Mouse (Mus musculus): ENCODE data around the gene Cntfr.

Cntfr gene

GRCm38 (mm10) chr4:41677006-41677629 lies 19.8 kb downstream of the Cntfr start:
- DNase-seq: peak; percentile 40

- no peak for DNase-seq
Measured at GRCm38 (mm10) chr4:41676248-41677005, 20.5 kb downstream of the Cntfr start.

DNA sequence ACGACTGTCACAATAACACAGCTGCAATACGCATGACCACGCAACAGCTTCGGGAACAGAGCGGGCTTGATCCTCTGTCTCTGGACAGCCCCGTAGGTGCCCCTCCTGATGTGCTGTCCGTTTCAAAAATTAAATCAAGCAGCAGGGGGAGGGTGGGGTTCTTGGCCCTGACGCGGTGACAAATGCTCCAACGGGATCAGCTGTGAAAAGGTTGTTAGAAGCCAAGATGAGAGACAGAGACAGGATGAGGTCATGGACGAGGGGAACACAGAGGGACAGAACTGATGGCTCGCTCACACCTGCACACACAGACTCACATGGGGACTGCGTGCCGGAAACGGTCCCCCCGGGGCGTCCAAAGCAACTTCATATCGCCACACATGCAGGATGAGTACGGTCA lies 23.7 kb downstream of the Cntfr start:
- DNase-seq: no peak

DNA sequence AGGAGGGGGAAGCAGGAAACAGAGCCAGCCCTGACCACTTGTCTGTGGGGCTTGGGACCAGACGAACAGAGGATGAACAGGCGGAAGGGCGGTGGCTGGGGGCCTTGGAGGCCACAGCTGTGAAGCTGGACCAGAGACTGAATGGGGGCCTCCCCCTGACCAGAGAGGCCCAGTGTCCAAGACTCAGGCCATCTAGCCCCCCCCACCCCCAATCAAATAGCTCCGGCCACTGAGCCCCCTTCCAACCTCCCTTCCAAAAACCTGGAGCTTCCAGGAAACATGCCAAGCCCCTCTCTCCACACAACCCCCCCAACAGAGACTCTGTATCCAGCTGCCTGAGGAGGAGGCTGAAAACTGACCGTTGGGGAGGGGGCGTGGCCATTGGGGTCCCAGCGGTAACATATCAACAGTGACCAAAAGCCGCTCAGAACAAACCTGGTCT lies 24.3 kb downstream of the Cntfr start:
- no peak for DNase-seq

DNA sequence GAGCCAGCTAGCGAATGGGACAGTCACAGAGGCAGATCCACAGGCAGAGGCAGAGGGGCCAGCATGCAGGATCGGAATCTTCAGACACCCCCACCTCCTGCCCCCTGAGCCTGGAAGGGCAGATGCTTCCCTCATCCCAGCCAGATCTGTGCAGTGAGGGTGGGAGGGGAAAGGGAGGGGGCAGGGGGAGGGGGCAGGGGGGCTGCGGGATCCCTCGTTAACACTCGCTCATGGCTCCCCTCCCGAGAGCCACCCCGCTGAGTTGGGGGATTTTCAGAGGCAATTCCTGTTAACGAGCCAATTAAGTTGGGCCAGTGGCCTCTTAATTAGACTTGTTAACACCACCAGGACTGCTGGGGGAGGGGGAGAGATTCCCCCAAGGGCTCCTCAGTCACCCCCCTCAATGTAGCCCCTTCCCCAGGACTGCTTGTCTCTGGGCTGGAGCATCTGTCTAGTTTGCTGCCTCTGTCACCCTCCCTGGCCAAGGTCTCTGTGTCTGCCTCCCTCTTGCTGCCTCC lies 24.9 kb downstream of the Cntfr start:
- DNase-seq: no peak

DNA sequence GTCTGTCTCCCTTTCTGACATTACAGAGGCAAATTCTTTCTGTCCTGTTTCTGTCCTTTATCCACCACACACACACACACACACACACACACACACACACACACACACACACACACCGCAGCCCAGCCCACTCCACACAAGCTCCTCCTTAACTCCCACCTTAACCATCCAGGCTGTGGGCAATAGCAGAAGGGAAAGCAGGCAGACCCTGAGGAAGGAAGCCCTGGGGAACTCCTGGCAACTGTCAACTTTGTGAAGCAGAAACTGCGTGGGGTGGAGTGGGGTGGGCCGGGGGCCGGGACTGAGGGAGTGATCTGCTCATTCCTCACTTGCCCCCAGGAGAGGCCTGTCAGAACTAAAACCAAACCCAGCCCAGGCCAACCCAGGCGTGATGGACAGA lies 25.4 kb downstream of the Cntfr start:
- DNase-seq: no peak

DNA sequence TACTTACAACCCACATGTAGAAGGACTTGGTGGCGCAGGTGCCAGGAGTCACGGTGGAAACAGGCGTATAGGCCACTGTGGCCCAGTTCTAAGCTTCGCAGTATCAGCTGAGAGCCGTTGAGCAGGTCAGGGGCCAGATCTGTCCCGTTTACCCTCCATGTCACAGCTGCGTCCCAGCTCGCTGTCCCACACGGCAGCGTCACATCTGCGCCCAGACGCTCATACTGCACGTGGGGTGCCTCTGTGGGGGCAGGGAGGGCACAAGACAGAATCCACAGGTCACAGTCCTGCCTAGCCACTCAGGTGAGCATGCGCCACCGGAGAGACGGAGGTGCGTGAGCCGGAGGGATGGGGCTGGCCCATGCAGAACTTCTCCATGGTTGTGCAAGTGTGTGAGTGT lies 26.1 kb downstream of the Cntfr start:
- DNase-seq: no peak

DNA sequence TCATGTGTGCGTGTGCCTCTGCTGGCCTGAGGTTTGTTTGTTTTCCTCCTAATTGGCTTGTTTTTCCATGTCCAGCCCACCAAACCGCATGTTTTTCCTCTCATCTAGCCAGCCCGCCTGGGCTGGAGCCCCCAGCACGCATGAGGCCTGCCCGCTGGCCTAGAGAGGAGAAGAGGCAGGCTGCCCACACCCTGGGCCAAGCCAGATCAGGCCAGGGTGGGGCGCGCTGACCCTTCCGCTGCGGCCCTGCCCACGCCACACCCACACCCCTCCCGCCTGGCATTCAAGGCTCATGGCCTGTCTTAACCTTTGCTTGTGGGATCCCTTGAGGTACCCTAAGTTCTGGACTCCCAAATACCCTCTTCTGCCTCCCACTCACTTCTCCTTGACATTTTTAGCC lies 30.2 kb downstream of the Cntfr start:
- DNase-seq: no peak

- DNase-seq: no peak
Measured at GRCm38 (mm10) chr4:41665009-41665675, 31.7 kb downstream of the Cntfr start.

GRCm38 (mm10) chr4:41664533-41664932 lies 32.4 kb downstream of the Cntfr start:
- DNase-seq: no peak

DNA sequence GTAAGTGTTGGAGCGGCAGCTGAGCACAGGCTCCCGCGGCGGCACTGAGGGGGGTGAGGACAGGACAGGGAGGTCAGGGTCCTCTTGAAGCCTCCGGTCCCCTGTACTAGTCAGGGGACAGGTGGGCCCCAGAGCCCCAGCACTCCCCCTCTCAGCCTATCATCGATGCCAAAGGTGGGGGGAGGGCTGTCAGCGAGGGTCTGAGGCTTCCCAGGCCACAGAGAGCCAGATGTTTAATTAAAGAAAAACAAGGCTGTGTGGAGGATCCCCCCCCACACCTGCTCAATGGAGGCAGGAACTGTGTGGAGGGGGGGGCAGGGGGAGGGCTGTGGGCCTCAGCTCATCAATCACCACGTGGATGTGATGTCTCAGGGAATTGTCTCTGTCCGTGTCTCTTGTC lies 33.3 kb downstream of the Cntfr start:
- DNase-seq: no peak

- DNase-seq: no peak
Measured at GRCm38 (mm10) chr4:41662723-41663122, 34.2 kb downstream of the Cntfr start.

DNA sequence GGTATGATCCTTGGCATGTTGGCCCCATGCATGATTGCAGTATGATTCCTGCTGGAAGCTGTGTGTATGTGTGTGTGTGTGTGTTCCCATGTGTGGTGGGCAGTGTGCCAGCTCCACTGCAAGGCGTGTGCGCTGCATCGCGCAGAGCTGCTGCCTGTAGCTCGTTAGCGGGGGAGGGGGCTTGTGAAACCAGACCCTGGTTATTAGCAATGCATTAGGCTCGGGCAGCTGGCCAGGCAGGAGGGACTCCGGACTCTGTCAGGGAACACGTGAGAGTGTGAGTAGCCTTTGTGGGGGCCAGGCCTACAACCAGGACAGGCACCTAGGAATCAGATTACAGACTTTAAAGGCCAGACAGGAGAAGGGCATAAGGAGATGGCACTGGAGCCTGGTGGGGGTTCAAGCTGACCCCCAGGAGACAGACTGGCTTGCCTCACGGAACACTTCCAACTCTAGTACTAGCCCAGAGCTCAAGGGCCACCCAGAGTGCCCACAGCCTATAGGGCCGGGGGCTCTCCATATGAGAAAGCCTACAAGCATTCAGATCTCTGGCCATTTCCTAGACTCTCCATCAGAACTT lies 35.9 kb downstream of the Cntfr start:
- DNase-seq: peak; percentile 67

GRCm38 (mm10) chr4:41659556-41659955 lies 37.3 kb downstream of the Cntfr start:
- DNase-seq: no peak

GRCm38 (mm10) chr4:41658566-41659384 lies 38.1 kb downstream of the Cntfr start:
- DNase-seq: peak; percentile 53

GRCm38 (mm10) chr4:41655525-41655924 lies 41.4 kb downstream of the Cntfr start:
- DNase-seq: no peak

DNA sequence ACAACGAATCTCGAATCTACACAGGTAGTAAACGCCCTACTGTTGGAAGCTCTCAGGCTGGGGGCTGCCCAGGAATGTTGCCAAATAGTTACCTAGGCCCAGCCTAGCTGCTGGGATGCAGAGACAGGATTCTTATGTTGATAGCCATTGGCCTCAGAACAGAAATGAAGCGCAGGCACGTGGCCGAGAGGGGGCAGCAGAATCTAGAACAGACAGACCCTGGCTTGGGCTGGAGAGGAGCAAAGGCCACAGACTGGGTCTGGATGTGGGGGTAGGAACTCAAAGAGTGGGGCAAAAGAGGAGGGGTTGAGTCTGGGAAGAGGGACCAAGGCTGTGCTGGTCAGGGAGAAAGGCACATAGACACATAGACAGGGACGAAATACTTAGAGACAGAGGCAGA lies 42.7 kb downstream of the Cntfr start:
- peak; percentile 54 for DNase-seq

DNA sequence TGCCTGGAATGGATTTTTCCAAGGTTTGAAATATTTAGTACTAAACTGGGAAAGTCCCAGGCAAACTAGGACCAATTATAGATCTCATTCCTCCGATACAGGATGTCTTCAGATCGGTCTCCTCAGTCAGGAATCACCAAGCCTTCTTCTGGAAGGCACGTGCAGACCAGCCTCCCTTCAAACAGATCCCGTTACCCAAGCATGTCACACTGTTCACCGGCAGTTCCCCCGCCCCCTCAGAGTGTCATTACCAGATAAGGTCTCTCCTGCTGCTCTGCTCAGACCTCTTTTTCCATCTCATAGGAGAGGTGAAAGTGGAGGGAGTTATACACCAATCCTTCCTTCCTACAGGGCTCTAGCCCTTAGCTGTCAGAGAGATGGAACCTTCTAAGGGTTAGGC lies 43.2 kb downstream of the Cntfr start:
- DNase-seq: no peak

- DNase-seq: peak; percentile 64
Measured at GRCm38 (mm10) chr4:41653296-41653695, 43.6 kb downstream of the Cntfr start.

GRCm38 (mm10) chr4:41648627-41649026 lies 48.3 kb downstream of the Cntfr start:
- DNase-seq: no peak

- no peak for DNase-seq
Measured at GRCm38 (mm10) chr4:41648157-41648556, 48.7 kb downstream of the Cntfr start.

DNA sequence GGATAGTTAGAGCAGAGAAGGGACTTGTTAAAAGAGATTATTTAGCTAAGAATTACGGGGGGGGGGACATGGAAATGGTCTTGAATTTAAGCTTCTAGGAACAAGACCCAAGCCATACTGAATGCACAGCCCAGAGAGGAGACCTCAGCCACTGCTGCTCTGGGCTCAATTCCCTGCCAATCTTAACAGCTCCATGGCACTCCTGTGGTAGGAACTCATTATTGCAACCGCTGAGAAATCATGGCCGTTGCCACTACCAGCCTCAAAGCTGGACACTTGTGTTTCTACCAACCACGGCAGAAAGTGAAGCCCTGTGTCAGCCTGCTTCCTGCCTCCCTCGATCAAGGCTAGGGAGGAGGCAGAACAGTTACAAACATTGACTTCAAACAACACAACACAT lies 51.4 kb downstream of the Cntfr start:
- no peak for DNase-seq
